Mouse (Mus musculus): ENCODE measurements at regions not wholly inside any gene's neighbourhood (a gene's known extent, or its start where the extent isn't known, plus 50 kb on each side); places are given as distances from the start of the nearest gene placed in this dataset.

- DNase-seq (ENCODE audit: low spot score) (no peak), ATAC-seq (ENCODE audit: low FRiP score, low TSS enrichment) (no peak)
- no peak overlapping the region for H3K27ac ChIP-seq (replicated peaks)
- no peak overlapping the region for H3K4me3 ChIP-seq (ENCODE audit: low read depth, low read length)
- no peak overlapping the region for H3K4me2 ChIP-seq (replicated peaks; ENCODE audit: low read depth)
- H3K9me3 ChIP-seq (ENCODE audit: control insufficient read depth, low read length) = no peaks in the 10 kb centered on the region
- H3K27me3 ChIP-seq (ENCODE audit: control insufficient read depth, insufficient read depth, low read length) = no peaks in the 10 kb centered on the region
- no peaks in the 10 kb centered on the region for H3K36me3 ChIP-seq (ENCODE audit: control insufficient read depth, insufficient read depth, low read length)
- WGBS = 64% methylated on average over 7 of the region's 7 CpGs
- no peak overlapping the region for H3K9ac ChIP-seq (ENCODE audit: low read length)
- TF ChIP-seq EP300 (optimal IDR thresholded peaks at IDR 0.05) (no peak), CTCF (IDR thresholded peaks at IDR 0.05; ENCODE audit: low read depth) (no peak)
- H3K4me1 ChIP-seq (replicated peaks; ENCODE audit: control insufficient read depth, insufficient read depth) = no peaks in the 10 kb centered on the region
Observed at GRCm38 (mm10) chr6:100923070-100923469, 89.6 kb downstream of the Ppp4r2 start.

GRCm38 (mm10) chr6:100923686-100924085 is 90.3 kb downstream of the Ppp4r2 start:
- TF ChIP-seq CTCF (IDR thresholded peaks at IDR 0.05; ENCODE audit: low read depth) (no peak), EP300 (optimal IDR thresholded peaks at IDR 0.05) (no peak)
- H3K4me1 ChIP-seq (replicated peaks; ENCODE audit: control insufficient read depth, insufficient read depth) = no peaks in the 10 kb centered on the region
- H3K9ac ChIP-seq (ENCODE audit: low read length) = no peak overlapping the region
- no peak overlapping the region for H3K4me3 ChIP-seq (ENCODE audit: low read depth, low read length)
- no peak overlapping the region for H3K4me2 ChIP-seq (replicated peaks; ENCODE audit: low read depth)
- no peaks in the 10 kb centered on the region for H3K9me3 ChIP-seq (ENCODE audit: control insufficient read depth, low read length)
- no peaks in the 10 kb centered on the region for H3K27me3 ChIP-seq (ENCODE audit: control insufficient read depth, insufficient read depth, low read length)
- DNase-seq (ENCODE audit: low spot score) (no peak), ATAC-seq (ENCODE audit: low FRiP score, low TSS enrichment) (no peak)
- WGBS = 33% methylated on average over 4 of the region's 4 CpGs
- H3K36me3 ChIP-seq (ENCODE audit: control insufficient read depth, insufficient read depth, low read length) = no peaks in the 10 kb centered on the region
- no peak overlapping the region for H3K27ac ChIP-seq (replicated peaks)

- no peak for ATAC-seq (ENCODE audit: low FRiP score, low TSS enrichment)
- H3K4me1 ChIP-seq (replicated peaks; ENCODE audit: control insufficient read depth, insufficient read depth) = no peaks in the 10 kb centered on the region
- H3K4me2 ChIP-seq (replicated peaks; ENCODE audit: low read depth) = no peak overlapping the region
- H3K27me3 ChIP-seq (ENCODE audit: control insufficient read depth, insufficient read depth, low read length) = no peaks in the 10 kb centered on the region
- no peak overlapping the region for H3K4me3 ChIP-seq (ENCODE audit: low read depth, low read length)
- TF ChIP-seq CTCF (IDR thresholded peaks at IDR 0.05; ENCODE audit: low read depth) (no peak), EP300 (optimal IDR thresholded peaks at IDR 0.05) (no peak)
- H3K36me3 ChIP-seq (ENCODE audit: control insufficient read depth, insufficient read depth, low read length) = no peaks in the 10 kb centered on the region
- H3K9me3 ChIP-seq (ENCODE audit: control insufficient read depth, low read length) = no peaks in the 10 kb centered on the region
- DNase-seq (ENCODE audit: low spot score) = no peak
- H3K9ac ChIP-seq (ENCODE audit: low read length) = no peak overlapping the region
- no peak overlapping the region for H3K27ac ChIP-seq (replicated peaks)
- WGBS = 65% methylated on average over 16 of the region's 16 CpGs
Observed at GRCm38 (mm10) chr6:100928791-100929758, 95.7 kb downstream of the Ppp4r2 start.

- H3K27me3 ChIP-seq (ENCODE audit: control insufficient read depth, insufficient read depth, low read length) = no peaks in the 10 kb centered on the region
- no peak overlapping the region for H3K4me3 ChIP-seq (ENCODE audit: low read depth, low read length)
- ATAC-seq (ENCODE audit: low FRiP score, low TSS enrichment) = no peak
- 29% methylated on average over 10 of the region's 10 CpGs for WGBS
- no peaks in the 10 kb centered on the region for H3K4me1 ChIP-seq (replicated peaks; ENCODE audit: control insufficient read depth, insufficient read depth)
- H3K9me3 ChIP-seq (ENCODE audit: control insufficient read depth, low read length) = no peaks in the 10 kb centered on the region
- H3K36me3 ChIP-seq (ENCODE audit: control insufficient read depth, insufficient read depth, low read length) = no peaks in the 10 kb centered on the region
- H3K27ac ChIP-seq (replicated peaks) = no peak overlapping the region
- no peak overlapping the region for H3K4me2 ChIP-seq (replicated peaks; ENCODE audit: low read depth)
- DNase-seq (ENCODE audit: low spot score) = no peak
- H3K9ac ChIP-seq (ENCODE audit: low read length) = no peak overlapping the region
- TF ChIP-seq CTCF (IDR thresholded peaks at IDR 0.05; ENCODE audit: low read depth) (no peak), EP300 (optimal IDR thresholded peaks at IDR 0.05) (no peak)
Observed at GRCm38 (mm10) chr6:100929759-100930358, 96.4 kb downstream of the Ppp4r2 start.

- H3K36me3 ChIP-seq (ENCODE audit: control insufficient read depth, insufficient read depth, low read length) = no peaks in the 10 kb centered on the region
- no peak overlapping the region for H3K4me2 ChIP-seq (replicated peaks; ENCODE audit: low read depth)
- H3K27me3 ChIP-seq (ENCODE audit: control insufficient read depth, insufficient read depth, low read length) = no peaks in the 10 kb centered on the region
- TF ChIP-seq CTCF (IDR thresholded peaks at IDR 0.05; ENCODE audit: low read depth) = no peak
- no peak for TF ChIP-seq EP300 (optimal IDR thresholded peaks at IDR 0.05)
- WGBS = 65% methylated on average over 6 of the region's 6 CpGs
- ATAC-seq (ENCODE audit: low FRiP score, low TSS enrichment) (no peak), DNase-seq (ENCODE audit: low spot score) (no peak)
- H3K4me1 ChIP-seq (replicated peaks; ENCODE audit: control insufficient read depth, insufficient read depth) = no peaks in the 10 kb centered on the region
- no peaks in the 10 kb centered on the region for H3K9me3 ChIP-seq (ENCODE audit: control insufficient read depth, low read length)
- no peak overlapping the region for H3K9ac ChIP-seq (ENCODE audit: low read length)
- no peak overlapping the region for H3K4me3 ChIP-seq (ENCODE audit: low read depth, low read length)
- H3K27ac ChIP-seq (replicated peaks) = no peak overlapping the region
Observed at GRCm38 (mm10) chr6:100930706-100931105, 97.3 kb downstream of the Ppp4r2 start.

GRCm38 (mm10) chr6:100934424-100934823 is 101.0 kb downstream of the Ppp4r2 start:
- Histone ChIP-seq H3K4me1 (replicated peaks; ENCODE audit: control insufficient read depth, insufficient read depth) (no peaks in the 10 kb centered on the region), H3K9ac (ENCODE audit: low read length) (no peak overlapping the region), H3K27me3 (ENCODE audit: control insufficient read depth, insufficient read depth, low read length) (no peaks in the 10 kb centered on the region), H3K36me3 (ENCODE audit: control insufficient read depth, insufficient read depth, low read length) (no peaks in the 10 kb centered on the region), H3K27ac (replicated peaks) (no peak overlapping the region), H3K9me3 (ENCODE audit: control insufficient read depth, low read length) (no peaks in the 10 kb centered on the region), H3K4me3 (ENCODE audit: low read depth, low read length) (no peak overlapping the region), H3K4me2 (replicated peaks; ENCODE audit: low read depth) (no peak overlapping the region)
- no peak for ATAC-seq (ENCODE audit: low FRiP score, low TSS enrichment)
- DNase-seq (ENCODE audit: low spot score) = no peak
- 86% methylated on average over 5 of the region's 5 CpGs for WGBS
- TF ChIP-seq EP300 (optimal IDR thresholded peaks at IDR 0.05) = no peak
- no peak for TF ChIP-seq CTCF (IDR thresholded peaks at IDR 0.05; ENCODE audit: low read depth)
